Mouse (Mus musculus) adrenal gland, adult (tissue): ENCODE results near the gene Olfr96.

Experiments used
- DNase-seq, 2 experiments: peaks; one replicate each; pipeline ENCODE4 v3.0.0; 2022 to 2023; ENCODE audit warnings: low spot score in 1 of 2; ENCODE audit not compliant: inconsistent age in 2 of 2

Olfr96 gene

DNA sequence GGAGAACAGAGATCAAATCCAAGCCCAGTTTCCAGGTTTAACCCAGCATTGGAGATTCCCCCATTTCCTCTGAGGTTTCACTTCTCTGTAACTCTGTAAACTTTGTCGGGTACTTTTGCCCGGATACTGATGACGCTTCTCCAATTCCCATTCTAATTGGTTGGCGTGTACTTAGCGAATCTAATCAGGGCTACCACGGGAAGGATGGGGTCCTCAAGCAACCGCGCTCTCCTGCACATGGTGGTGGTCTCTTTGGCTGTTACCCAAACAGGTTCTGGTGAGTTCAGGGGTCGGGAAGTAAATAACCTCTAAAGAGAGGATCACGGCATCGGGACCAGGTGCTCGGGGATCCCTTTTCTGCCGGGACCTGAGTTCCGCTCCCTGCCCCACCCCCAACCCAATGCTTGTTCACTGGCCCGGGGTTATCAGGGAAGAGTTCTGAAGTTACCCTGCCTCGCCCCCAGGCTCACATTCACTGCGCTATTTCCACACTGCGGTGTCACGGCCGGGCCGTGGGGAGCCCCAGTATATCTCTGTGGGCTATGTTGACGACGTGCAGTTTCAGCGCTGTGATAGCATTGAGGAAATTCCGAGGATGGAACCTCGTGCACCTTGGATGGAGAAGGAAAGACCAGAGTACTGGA, 50.2 kb downstream of the Olfr96 start, which contains the start of gene H2-M3:
Gene H2-M3, plus strand, starts transcription at position 163 of the 644 bp plus-strand sequence.
- DNase-seq, result peak; percentile 87 to 98

DNA sequence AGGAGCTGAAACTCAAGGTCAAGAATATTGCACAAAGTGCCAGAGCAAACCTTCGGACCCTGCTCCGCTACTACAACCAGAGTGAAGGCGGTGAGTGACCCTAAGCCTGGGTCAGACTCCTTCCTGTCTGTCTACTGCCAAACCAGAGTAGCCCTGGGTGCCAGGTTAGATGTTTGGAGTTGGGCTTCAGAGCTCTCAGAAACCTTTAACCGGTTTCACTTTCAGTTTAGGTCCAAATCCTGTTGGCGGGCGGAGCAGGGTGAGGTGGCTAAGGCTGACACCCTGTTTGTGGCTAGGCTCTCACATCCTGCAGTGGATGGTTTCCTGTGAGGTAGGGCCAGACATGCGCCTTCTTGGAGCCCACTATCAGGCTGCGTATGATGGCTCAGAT, 50.8 kb downstream of the Olfr96 start:
- peak; percentile 65 to 87 for DNase-seq

DNA sequence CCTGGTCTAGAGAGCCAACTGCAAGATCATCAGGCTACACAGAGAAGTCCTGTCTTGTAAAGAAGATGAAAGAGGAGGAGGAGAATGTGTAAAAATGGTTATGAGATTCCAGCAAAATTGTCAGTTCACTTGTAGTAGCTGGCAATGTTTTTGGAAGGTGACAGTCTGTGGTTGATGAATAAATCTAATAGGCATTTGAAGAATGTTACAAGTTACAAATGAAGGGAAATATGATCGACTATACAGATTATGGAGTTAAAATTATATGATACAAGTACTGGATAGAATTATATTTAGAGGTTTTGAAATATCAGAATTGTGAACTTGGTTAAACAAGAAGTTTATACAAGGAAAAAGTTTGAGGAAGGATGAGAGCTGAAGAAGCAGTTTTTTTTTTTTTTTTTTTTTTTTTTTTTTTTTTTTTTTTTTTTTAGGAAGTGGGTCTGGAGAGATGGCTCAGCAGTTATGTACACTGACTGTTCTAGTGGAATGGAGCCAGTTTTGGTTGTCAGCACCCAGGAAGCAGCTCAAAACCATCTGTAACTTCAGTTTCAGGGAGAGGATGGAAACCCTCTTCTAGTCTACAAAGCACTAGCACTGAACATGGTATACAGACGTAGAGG, 55.8 kb downstream of the Olfr96 start:
- no peak for DNase-seq
